Mouse (Mus musculus) liver, postnatal 0 days (tissue): ENCODE data around the gene Trcg1.

Source experiments
- CTCF ChIP-seq: sonication (generic); IDR thresholded peaks from 2 replicates; pipeline ENCODE4 v1.5.1; 2016; ENCODE audit warnings: antibody characterized with exemption, low read depth
- EP300 ChIP-seq: IDR thresholded peaks from 2 replicates; pipeline ENCODE4 v1.6.1; 2016; ENCODE audit warnings: antibody characterized with exemption, low read depth, mild to moderate bottlenecking

DNA sequence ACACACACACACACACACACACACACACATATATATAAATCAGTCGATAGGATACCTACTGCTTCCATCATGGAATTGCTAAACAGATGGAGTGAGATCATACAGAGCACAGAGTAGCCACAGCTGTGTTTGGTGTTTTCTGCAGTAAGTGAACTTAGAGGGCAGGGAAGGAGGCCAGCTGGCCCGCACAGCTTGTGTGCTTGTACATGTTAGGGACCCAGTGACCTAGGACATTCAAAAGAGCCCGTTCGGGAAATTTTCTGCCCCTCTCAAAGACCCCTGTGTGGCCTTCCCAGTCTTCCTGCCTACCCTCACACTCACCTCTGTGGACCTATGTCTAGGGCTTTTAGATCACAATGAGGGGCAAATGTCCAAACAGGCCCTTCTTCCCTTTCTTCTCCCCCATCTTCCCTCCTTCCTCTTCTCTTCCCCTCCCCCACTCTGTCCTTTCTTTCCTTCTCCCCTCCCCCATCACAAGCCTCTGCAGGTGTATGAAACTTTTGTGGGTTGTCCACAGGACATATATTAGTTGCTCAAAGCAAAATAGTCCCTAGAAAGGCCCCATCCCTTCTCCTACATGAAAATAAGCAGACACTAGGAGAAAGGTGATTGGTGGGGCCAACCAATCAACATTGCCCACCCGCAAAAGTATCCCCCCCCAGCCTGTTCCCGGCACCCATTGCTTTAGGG, 37.6 kb downstream of the Trcg1 start:
- TF ChIP-seq CTCF: no peak
- TF ChIP-seq EP300: no peak
